Mouse (Mus musculus) heart, postnatal 25 days (tissue): ENCODE measurements around the gene Gjb1. TPM values are rescaled to one million over a fixed set of nuclear protein-coding genes. Genes with fewer than 3 reads are reported as not detected.
"Not testable (repeated sequence)": the region's sequence is repeated elsewhere in the genome, so short reads cannot be mapped to it uniquely, and the experiment has no call there.

Experiments
- DNase-seq: peaks from one replicate; pipeline ENCODE4 v3.0.0; 2022; ENCODE audit warnings: low spot score
- intact Hi-C: fragments of 180-260 bp; cut with DNase I; formaldehyde crosslinking; loops from one replicate; pipeline ENCODE4 v1.15.1; 2025
- total RNA-seq, 2 experiments: library from RNA; stranded (reverse); gene quantifications; 2 replicates each; pipeline ENCODE4 v1.2.3; 2021

Gjb1 gene
- not detected for total RNA-seq

DNA sequence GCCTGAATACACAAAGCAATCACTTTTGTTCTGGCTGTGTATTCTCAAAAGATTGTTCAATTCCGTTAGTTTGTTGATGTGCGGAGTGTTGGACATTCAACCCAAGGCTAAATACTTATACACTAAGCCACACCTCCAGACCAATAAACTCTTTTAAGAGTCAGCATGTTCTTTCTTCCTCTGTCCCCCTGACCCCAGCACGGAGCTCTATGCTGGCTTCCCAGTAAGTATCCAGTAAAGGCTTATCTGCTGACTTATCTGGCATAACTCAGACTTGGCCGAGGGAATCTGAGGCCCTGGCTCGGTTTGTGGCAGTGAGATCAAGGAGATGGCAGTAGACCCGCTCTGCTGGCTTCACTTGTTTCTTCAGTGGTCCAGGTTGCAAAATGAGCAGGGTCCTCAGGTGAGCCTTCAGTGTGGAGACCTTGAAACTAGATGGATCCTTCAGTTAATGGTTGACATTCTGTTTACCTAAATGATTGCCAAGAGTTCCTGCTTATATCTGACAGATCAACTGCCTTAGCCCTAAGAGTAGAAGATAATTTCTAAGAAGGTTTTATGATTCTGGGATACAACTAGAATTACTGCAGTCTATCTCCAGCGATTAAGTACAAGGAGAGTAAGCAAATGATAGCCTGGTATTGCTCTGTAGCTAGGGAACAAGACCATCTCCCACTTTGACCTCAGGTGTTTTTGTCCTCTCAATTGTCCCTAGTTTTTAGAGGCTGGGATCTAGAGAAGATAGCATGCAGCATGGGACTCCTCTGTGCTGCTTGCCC, at the start of gene Gjb1:
Gjb1 (plus strand) TSS at position 189 of the 779 bp plus-strand sequence.
- DNase-seq, result no peak

DNA sequence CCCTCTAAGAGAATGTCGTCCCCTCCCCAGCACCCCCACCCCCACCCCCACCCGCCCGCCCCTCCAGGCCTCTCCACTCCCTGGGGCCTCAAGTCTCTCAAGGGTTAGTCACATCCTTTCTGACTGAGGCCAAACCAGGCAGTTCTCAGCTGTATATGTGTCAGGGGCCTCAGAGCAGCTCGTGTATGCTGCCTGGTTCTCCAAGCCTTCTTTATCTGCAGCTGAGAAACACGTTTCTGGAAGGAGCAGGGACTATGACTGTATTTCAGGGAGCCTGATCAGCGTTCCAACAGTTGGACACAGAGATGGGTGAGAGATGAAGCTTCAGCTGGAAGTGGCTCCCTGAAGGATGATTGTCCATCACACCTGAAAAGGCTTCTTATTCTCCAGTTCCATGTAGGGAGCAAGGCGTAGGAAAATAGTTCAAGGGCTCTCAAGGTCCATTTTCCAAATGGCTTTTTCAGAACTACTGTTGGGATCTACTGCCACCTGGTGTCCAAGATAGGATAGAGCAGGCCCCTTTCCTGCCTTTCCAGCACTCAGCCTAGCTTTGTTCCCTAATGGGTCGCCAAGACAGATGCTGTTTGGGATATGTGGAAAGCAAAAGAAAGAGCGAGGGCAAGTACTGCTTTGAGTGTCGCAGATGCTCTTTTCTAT, 46.7 kb upstream of the Gjb1 start:
- intact Hi-C loops, result loop anchor here (1.0 to 10.0 kb wide), 2 partner anchors 105 to 197 kb away; partner anchors contain the start of gene Snx12
- DNase-seq, result peak; percentile 7

More for the DNA sequence above, at the start of gene Gjb1:
- intact Hi-C loops, result no loop called here

DNA sequence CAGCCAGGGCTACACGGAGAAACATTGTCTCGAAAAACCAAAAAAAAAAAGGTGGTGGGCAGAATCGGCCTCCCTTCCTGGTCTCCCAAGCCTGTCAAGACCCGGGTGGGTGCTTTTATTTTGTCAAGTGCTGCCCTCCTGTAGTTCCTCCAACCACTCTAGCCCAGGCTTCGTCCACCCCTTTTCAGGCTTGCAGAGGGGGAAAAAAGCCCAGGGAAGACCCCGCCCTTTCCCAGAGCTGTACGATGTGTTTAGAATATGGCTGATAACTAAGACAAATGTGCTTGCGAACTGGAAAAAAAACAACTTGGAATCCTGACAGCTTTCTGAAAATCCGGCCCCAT, 44.2 kb upstream of the Gjb1 start:
- intact Hi-C loops, result loop anchor here (2.0 to 10.0 kb wide), 2 partner anchors 89 to 107 kb away; partner anchors contain the start of genes Snx12 and Zmym3
- no peak for DNase-seq

DNA sequence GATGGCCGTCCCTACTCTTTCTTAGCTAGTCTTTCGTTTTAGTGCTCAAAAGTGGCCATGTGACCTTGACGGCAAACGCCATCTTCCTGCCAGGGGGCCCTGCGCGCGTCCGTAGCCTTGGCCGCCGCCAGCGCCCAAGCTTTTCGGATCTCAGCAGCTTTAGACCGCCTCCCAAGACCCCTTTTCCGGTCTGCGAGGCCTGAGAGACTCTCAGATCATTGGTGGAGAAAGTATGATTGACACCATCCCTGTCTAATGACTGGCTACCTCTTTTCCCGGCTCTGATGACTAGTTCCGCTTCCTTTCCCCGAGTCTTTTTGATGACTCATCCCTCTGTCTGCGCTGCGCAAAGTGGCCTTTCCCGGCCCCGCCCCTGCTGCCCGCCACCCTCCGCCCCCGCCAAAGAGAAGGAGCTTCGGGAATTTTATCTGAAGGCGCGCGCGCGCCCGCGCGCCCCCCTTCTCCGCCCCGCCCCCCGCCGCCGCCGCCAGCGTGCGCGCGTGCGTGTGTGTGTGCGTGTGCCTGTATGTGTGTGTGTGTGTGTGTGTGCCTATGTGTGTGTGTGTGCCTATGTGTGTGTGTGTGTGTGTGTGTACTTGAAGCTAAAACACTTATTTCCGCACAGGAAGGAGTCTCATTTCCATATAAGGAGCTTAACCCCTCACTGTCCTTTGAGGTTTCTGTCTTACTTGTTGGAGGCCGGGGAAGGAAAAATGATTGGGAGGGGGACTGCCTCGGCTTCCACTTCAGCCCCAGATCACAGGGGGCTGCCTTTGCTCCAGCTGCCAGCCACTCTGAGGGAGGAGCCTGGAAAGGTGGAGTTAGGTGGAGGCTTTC, 43.6 kb upstream of the Gjb1 start:
- DNase-seq, result peak; percentile 86
- intact Hi-C loops, result loop anchor here (2.0 to 10.0 kb wide), 2 partner anchors 88 to 108 kb away; partner anchors contain the start of genes Snx12 and Zmym3

DNA sequence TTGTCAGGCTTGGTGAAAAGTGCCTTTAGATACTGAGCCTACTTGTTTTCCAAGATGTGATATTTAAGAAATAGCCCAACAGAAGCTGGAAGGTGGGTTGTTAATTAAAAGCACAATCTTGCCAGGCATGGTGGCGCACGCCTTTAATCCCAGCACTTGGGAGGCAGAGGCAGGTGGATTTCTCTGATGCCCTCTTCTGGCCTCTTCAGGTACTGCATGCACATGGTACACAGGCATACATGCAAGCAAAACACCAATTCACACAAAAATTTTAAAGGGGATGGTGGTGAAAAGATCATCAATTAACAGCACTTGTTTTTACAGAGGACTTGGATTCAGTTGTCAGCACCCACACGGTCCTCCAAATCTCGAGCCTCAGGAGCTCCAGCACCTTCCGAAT, 41.6 kb upstream of the Gjb1 start:
- intact Hi-C loops, result loop anchor here (10.0 kb wide), 1 partner anchor 110 kb away; the partner anchor contains the start of gene Snx12
- DNase-seq, result no peak

DNA sequence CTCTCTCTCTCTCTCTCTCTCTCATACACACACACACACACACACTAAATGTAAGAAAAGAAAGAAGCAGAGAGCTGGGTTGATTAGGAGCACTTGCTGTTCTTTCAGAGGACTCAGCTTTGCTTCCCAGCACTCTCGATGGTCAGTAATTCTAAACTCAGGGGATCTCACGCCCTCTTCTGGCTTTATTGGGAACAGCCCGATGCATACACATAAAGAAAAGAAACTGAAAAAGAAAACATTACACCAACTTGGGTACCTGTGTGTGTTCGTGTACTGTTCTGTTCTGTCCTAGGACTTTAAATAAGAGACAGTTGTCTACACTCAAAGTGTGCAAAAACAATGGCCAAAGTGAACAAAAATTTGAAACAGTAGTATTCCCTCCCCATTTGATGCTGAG, 37.5 kb upstream of the Gjb1 start:
- DNase-seq, result no peak
- intact Hi-C loops, result loop anchor here (10.0 kb wide), 1 partner anchor 114 kb away; the partner anchor contains the start of gene Snx12

DNA sequence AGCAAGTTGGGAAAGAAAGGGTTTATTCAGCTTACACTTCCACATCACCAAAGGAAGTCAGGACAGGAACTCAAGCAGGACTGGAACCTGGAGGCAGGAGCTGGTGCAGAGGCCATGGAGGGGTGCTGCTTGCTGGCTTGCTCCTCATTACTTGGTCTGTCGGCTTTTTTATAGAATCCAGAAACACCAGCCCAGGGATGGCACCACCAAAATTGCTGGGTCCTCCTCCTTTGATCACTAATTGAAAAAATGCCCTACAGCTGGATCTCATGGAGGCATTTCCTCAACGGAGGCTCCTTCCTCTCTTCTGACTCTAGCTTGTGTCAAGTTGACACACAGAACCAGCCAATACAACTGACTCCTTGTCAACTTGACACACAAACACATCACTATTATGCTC, 33.3 kb upstream of the Gjb1 start:
- DNase-seq, intact Hi-C loops: not testable (repeated sequence)

DNA sequence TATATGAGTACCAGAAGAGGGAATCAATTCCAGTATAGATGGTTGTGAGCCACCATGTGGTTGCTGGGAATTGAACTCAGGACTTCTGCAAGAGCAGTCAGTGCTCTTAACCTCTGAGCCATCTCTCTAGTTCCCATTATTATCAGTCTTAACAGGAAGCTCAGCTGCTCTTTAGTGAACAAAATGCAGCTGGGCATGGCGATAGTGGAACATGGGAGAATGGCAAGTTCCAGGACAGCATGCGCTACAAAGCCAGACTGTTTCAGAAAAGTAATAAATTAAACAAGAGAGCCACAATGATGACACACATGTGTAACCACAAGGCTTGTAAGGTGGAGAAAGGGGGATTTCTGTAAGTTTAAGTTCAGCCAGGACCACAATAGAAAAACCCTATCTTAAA, 30.7 kb upstream of the Gjb1 start:
- intact Hi-C loops, result no loop called here
- DNase-seq, result no peak

DNA sequence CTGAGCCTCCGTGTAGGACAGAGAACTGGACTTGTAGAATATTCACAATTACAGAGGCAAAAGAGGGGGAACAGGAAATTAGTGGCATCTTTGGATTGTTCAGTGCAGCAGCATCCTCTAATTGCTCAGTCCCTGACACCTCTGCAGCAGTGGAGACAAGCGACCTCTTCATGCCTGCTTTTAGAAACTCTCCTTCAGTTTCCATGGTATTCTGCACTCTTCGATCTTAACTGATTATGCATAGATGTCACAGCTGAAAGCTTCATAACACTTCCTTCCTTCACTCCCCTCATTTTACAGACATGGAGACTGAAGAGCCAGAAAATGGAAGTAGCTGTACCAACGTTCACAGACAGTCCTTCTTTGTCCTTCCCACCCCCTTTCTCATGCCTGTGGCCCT, 29.7 kb upstream of the Gjb1 start:
- intact Hi-C loops, result no loop called here
- DNase-seq, result no peak

DNA sequence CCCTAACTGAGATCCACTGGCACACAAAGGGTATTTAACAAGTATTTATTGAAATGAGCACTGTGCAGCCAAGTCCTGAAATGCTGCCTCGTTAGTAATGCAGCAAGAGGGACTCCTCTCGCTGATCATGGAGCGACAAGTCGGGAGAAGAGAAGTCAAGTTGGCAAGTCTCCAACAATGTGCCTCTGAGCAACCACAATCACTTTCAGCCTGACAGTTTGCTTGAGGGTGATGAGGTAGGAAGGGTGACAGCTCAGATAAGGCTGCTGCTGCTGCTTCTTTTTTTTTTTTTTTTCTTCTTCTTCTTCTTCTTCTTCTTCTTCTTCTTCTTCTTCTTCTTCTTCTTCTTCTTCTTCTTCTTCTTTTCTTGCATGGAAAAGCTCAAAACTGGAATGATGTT, 25.0 kb upstream of the Gjb1 start:
- intact Hi-C loops, result no loop called here
- no peak for DNase-seq

DNA sequence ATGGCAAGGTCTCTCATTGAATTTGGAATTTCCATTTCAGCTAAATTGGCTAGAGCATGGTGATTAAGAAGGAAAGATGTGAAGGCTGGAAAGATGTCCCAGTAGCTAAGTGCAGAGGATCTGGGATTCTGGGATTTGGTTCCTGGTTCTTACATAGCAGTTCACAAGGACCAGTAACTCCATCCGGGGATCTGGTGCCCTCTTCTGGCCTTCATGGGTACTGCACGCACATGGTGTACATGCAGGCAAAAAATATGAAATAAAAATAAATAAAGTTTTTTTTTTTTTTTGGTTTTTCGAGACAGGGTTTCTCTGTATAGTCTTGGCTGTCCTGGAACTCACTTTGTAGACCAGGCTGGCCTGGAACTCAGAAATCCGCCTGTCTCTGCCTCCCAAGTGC, 17.3 kb upstream of the Gjb1 start:
- intact Hi-C loops, DNase-seq: not testable (repeated sequence)

DNA sequence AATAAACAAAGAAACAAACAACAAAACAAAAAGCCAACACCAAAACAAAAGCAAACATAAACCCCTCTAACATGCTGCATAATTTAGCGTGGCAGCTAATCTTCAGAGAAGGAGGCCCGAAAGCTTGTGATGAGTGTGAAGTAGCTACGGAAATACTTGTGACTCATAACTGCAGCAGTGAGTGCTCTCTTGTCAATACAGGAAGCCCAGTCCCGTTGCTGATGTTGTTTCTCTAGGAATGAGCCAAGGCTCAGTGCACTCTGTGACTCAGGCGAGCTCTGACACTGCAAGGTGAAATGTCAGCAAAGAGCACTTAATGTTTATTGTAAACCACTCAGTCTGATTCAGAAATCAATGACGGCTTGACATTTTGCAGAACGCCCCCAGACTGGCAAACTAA, 7.2 kb upstream of the Gjb1 start:
- DNase-seq, result no peak
- intact Hi-C loops, result no loop called here

DNA sequence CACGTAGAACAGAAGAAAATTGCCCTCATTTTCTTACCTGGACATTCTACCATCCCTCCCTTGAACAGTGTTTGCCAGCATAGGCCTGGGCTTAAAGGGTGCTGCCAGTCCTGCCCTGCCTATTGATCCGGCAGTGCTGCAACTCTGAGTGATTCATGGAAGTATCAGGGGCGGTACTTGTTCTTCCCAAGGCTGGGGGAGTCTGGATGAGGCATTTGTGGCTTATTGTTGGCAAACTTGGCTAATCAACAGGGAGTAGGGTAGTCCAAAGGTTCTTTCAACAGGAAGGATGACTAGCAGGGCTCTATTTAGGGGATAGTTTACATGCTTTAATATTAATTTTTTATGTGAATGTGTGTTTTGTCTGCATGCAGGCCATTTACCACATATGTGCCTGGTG, 5.6 kb upstream of the Gjb1 start:
- intact Hi-C loops, result no loop called here
- DNase-seq, result no peak

DNA sequence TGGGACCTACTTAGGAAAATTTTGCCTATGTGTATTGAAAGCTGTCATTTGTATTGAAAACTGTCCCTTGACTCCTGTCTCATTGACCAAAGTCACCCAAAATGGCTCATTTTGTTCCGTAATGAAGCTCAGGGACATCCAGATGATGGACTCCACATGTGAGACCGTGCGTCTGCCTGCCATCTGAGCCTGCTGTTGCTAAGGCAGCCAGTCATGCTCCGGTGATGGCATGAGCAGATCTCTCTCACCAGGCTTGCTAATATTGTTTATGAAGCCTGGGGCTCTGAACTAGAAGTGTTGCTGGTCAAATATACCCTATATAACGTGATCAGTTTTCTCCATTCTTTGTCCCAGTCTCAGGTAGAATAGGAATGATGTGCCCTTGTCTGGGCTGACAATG, 3.2 kb upstream of the Gjb1 start:
- DNase-seq, result no peak

DNA sequence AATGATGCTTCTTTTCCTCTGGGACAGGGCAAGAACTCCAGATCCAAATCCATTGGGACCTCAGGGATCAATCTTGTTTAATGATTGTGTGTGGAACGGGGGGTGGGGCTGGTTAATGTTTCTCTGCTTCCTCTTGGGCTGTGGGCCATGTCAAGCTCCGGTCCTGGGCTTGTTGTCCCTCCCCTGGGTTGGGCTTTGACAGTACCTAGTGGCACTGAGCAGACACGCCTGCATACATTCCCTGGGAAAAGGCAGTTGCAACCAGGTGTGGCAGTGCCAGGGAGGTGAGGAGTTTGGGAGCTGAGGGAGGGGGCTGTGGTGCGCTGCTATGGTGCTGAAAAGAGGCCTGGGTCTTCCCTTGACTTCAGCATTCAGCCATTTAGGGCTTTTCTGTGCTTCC, 898 bp downstream of the Gjb1 start:
- no peak for DNase-seq
- intact Hi-C loops, result no loop called here

More for the DNA sequence above, 3.2 kb upstream of the Gjb1 start:
- intact Hi-C loops, result no loop called here

DNA sequence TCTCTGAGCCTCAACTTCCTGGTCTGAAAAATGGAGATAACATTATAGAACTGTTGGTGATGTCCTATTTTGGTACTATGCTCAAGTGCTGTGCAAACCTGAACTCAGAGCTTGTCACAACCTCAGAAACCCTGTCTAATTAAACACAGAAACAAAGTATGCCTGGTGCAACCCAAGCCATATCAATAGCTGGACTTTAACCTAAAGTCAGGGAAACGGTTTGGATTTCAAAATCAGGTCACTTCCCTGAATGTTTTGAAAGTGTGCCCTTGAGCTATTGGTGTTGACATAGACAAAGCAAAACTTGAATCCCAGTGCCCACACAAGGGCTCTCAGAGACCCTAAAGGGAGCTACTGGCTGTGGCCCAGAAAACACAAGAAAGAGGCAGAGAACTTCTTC, 3.6 kb downstream of the Gjb1 start:
- intact Hi-C loops, result no loop called here

DNA sequence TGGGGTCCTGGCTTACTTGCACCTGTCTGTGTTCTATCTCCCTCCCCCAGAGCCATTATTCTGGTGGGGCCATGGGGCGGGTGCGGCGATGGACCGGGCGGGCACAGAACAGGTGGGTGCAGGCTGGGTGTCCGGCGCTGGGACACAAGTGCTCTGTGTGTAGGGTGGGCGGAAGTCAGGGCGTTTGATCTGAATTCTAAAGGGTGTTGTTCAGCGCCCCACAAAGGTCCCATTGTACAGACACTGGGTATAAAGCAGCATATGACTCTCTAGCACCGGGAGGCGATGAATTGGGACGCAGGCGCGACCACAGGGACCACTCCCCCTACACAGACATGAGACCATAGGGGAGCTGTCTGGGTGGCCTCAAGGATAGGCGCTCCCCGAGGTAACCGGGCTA, 7.3 kb downstream of the Gjb1 start:
- intact Hi-C loops, result no loop called here
- no peak for DNase-seq

More for the DNA sequence above, 3.6 kb downstream of the Gjb1 start:
- no peak for DNase-seq

DNA sequence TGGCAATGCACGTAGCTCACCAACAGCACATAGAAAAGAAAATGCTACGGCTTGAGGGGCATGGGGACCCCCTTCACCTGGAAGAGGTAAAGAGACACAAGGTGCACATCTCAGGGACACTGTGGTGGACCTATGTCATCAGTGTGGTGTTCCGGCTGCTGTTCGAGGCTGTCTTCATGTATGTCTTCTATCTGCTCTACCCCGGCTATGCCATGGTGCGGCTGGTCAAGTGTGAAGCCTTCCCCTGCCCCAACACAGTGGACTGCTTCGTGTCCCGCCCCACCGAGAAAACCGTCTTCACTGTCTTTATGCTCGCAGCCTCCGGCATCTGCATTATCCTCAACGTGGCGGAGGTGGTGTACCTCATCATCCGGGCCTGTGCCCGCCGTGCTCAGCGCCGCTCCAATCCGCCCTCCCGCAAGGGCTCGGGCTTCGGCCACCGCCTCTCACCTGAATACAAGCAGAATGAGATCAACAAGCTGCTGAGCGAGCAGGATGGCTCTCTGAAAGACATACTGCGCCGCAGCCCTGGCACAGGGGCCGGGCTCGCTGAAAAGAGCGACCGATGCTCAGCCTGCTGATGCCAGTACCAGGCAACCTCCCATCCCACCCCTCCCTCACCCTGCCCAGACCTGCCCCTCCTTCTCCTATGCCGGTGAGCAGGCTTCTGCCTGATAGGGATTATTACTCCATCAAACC, 8.4 kb downstream of the Gjb1 start:
- intact Hi-C loops, result no loop called here
- DNase-seq, result no peak

DNA sequence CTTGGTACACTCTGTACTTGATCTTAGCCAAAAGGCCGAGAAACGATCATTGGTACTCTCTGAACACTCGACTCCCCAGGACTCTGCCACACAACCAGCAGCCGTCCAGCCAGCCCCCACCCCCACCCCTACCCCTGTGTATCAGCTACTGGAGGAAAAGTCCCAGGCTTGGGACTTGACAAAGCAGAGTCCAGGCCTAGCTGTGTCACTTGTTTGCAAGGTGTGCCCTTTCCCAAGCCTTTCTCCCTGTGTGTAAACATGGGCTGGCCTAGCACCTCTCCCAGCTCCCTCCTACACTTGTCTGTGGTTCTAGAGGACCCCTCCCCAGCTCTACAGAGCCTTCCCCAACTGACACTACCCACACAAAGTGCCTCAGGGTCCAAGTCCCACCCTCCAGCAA, 10.0 kb downstream of the Gjb1 start:
- intact Hi-C loops, result no loop called here
- no peak for DNase-seq
